Mouse (Mus musculus) frontal cortex, postnatal 36 days (tissue): Measurements from ENCODE around the gene Dgkg.

ENCODE experiments used
- DNase-seq, 2 experiments: peaks; one replicate each; pipeline ENCODE4 v3.0.0; 2022; ENCODE audit warnings: low spot score in 2 of 2

Dgkg gene

DNA sequence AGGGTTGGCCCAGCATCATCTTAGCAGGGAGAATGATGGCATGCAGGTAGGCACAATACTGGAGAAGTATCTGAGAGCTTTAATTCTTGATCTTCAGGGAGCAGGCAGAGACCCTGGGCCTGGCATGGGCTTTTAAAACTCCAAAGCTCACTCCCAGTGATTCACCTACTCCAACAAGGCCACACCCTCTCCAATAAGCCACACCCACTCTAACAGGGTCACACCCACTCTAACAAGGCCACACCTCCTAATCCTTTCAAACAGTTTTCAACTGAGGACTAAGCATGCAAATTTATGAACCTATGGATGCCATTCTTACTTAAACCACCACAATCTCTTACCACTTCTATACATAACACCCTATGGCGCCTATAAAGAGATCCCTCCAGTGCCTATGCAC lies 11.8 kb downstream of the Dgkg start:
- no peak for DNase-seq

DNA sequence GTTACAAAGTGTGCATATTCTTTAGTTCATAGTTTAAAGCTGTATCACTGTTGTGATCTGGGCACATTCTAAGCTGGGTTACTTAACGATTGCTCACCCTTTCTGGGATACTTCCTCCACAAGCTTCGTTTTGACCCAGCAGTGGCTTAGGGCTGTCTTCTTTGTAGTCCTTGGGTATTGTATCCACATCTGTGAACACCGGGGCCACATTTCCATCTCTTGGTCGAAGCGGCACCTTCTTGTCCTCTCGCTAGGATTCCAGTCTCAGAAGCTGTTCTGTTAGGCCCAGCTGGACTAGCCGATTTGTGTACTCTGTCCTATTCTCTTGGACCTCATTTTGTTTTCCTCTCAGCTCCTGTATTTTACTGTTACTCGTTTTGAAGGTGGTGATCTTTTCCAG lies 13.6 kb downstream of the Dgkg start:
- DNase-seq = no peak

DNA sequence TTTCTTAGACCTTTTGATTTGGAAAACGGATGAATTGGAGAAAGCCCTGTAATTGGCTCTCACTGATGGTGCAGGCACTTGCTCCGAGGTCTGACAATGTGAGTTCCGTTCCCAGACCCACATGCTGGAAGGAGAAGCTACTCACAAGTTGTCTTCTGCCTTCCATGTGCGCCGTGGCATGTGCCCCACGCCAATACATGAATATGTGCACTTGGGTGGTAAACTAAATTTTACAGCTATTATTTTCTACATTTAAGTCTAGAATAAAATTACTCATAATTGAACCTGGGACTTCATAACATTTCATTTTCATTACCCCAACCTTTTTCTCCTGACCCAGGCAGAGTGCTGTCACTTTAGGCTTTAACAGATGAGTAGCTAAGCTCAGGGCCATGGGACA lies 14.1 kb downstream of the Dgkg start:
- DNase-seq = no peak

DNA sequence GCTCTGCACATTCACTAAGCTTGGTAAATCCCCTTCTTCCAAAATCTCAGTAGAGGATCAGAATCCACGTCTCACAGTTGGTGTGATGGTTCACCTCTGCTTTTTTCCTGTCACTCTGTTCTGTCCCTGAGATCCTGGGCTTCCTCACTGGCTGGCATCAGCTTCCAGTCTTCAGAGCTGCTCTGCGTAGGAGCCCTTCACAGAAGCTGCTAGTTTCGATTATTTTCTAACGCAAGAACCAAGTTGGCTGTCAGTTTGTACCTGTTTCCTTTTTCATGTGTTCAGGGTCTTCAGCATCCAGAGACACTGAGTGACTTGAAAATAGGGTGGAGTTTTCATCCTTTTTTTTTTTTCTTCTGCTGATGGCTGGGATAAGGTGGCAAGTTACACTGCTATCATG lies 15.0 kb downstream of the Dgkg start:
- no peak for DNase-seq

DNA sequence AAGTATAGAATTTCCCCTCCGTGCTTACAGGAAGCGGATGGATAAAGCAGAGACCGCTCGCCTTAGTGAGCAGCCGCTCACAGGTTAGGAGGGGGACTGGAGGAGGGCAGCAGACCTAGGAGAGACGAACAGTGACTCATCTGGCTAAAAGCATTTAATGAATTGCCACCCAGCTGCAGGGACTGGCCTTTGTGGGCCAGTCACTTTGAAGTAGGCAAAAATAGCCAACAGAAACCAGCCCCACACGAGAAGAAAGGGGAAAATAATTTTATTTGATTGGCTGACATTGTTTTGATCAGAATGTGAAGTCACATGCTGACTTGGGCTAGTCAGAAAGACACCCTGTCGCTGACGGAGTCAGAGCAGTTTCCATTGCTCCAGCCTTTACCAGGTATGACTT lies 15.4 kb downstream of the Dgkg start:
- DNase-seq = no peak

DNA sequence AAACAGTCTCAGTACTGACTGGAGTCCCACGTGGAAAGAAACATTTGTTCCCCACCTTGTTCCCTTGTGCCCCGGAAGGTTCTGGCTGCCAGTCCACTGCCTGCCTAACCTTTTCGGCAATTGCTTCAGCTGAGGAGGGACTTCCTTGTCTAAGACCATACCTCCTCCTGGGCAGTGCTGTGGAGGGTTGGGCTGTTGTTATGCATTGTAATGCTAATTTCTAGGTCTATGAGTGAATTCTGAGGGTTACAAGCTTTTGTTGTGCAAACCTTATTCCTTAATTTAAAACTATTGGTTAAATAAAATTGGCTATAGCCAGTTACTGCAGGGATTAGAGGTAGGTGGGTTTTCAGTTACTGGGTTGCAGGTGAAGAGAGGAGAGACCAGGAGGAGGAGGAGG lies 19.7 kb downstream of the Dgkg start:
- no peak for DNase-seq

DNA sequence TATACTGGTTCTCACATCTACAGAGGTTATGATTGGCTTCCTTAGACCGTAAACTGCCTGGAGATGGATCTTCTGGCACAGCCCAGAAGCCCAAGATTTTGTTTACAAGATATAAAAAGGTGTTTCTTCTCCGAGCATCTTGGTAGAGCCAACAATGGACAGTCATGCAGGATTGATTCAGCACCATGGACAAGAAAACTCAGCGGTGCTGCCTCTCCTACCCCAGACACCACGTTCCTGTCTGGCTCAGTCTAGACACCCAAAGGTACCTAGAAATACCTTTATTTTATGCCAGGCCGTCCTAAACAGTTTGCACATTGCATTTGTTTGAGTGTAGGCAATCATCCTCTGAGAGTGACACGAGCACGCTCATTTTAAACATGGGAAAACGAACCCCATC lies 21.3 kb downstream of the Dgkg start:
- no peak for DNase-seq

DNA sequence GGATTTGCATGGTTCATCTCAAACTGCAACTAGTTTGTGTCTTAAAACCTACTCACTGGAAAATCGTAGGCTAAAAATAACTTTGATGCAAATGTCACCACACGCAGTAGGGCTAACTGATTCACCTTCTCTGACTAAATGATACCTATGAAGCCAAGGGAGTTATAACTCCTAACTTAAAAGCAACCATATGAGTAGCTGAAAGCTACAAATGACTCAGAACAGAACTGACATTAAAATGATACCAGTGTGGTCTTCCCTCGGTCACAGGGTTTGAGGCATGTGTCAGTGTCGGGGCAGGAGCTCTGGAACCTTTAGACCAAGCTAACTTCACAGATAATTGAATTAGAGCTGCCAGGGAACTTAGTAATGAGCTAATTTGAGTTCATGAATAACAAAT lies 24.0 kb downstream of the Dgkg start:
- DNase-seq = no peak

DNA sequence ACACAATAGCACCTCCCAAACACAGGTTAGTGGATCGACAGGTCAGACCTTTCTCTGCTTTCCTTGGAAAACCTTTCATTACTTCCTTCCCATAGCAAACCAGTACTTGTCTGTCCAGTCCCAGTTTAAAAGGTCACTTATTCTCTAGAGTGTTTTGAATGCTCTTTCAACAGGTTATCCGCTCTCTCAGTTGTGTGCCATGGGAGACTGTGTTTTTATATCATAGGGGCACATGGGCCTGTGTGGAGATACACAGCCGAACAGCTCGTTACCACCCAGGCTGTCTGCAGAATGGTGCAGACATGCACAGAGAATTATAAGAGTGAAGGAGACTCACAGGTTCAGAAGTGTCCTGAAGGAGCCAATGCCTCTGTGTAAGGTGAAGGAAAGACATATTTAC lies 26.7 kb downstream of the Dgkg start:
- DNase-seq = no peak

DNA sequence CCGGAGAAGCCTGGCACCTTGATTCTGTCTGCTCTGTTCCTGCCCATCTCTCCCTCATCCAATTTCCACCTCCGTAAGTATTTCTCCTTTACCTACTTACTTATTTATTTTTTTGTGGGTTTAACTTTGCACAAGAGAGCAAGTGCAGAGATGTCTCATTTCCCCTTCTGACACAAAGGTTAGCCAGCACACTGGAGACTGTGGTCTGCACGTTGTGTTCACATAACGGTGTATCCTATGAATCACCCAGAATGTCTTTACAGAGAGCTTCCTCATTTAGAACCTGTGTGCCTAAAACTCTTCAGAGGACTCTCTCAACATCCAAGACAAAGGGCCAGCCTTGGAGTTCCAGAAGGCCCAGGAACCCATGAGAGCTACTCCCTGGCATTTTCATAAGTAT lies 27.1 kb downstream of the Dgkg start:
- DNase-seq = no peak

DNA sequence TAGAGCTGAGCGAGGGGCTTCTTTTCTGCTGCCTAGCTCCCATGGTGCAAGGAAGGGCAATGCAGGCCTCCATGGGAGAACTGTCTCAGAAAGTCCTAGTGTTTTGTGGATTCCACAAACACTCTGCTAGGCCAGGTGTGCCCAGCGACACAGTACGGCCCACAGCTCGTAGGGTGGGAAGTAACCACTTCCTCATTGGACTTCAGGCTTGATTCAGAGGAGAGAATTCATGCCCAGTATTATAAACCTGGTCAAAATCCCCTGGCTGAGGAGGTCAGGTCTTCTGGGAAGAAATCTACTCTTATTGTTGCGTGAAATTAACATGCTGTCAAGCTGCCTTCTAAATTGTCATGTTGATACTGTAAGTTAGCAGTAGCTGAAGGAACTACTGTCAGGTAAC lies 31.0 kb downstream of the Dgkg start:
- no peak for DNase-seq

DNA sequence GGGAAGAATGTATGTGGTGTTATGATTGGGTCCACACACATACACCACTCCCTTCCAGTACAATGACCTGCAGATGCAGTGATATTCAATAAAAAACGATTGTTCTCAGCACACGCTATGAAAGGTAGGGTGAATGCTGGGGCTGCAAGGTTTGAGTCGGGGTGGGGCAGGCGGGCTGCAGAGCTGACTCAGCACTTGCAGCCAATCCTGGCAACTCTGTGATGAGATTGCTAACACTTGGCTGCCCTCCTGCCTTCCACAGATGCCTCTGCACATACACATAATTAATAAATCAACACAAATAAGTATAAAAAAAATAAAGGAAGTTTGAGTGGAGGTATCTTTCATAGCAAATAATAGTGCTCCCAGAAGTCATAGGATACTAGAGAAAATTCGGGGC lies 31.6 kb downstream of the Dgkg start:
- DNase-seq = no peak

DNA sequence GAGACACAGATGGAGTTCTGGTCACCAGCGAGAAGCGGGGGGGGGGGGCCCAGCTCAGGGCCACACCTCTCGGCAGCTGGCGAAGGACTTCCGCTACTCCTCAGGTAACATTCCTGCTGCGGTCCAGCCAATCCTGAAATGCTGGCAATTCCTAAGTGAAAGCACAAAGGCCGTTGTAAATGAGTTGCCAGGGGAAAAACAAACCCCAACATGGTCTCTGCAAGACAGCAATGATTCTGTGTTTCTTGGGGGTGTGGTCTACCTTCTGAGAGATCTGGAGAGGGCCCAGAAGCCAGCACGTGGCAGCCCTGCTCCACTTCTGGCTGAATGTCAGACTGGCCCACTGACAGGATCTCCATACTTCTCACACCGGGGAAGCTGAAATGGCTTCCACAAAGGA lies 34.7 kb downstream of the Dgkg start:
- DNase-seq = no peak

DNA sequence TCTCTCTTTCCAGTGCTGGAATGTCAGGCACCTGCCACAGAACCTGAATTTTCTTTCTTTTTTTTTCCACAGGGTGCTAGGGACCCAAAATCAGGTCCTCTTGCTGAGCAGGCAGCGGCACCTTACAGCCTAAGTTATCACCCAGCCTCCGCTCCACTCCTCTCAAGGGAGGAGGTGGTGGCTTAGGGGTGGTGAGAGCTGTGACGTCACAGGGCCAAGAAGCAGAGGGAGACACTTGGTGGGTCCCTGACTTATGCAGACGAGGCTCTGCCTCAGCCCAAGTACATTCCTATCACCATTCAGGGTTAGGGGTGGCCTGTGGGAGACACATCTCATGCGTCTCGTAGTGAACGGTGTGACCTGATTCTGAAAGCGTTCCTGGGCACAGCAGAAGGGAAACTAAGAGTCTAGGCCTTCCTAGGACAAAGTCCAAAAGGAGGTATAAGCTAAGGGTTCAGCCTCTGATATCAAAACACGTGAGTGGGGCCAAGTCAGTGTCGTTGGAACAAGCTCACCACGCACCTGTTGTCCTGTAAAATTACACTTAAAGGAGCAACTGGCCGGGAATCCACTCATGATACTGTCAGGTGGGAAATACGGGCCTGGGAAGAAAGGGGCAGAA lies 35.6 kb downstream of the Dgkg start:
- no peak for DNase-seq

DNA sequence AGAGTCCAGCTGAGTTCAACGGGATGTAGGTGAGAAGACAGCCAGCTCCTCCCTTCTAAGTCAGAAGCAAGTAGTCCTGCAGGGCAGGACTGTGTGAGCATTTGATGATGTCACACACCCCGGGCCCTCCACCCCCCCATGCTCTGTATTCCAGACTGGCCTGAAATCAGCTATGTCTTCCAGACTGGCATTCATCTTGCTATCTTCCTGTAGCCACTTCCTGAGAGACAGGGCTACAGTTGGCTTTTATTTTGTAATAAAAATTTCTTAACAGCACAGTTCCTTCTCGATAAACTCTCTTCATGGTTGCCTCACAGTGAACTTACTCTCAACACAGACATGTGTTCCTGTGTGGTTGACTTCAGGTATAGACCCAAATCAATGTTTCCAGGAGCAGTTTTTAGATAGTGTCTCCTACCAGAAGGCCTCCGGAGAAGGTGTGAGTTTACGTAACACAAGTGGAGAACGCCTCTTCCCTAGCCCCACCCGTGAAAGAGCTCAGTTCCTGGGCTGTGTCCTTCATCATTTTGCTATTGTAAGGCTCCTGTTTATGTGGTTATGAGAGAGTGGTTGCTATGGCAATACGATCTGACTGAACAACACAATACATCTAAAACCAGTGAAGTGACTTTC lies 38.5 kb downstream of the Dgkg start:
- DNase-seq = peak; percentile 28 to 38

DNA sequence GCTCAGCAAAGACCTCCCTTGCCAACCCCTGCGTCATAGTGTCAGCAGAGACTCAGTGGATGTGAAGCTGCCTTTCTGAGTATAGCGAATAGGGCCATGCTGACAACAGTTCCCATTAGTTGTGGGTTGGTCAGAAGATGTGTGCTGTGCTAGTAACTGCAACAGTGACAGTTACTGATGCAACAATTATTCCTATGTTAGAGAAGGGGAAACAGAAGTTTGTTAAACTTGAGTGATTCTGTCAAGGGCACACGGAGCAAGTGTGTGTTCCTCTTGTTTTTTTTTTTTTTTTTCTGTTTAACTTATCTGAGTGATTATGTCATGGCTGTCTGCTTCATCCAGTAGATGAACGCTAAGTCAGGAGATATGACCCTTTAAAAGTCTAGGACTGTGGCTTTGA lies 41.2 kb downstream of the Dgkg start:
- DNase-seq = no peak

DNA sequence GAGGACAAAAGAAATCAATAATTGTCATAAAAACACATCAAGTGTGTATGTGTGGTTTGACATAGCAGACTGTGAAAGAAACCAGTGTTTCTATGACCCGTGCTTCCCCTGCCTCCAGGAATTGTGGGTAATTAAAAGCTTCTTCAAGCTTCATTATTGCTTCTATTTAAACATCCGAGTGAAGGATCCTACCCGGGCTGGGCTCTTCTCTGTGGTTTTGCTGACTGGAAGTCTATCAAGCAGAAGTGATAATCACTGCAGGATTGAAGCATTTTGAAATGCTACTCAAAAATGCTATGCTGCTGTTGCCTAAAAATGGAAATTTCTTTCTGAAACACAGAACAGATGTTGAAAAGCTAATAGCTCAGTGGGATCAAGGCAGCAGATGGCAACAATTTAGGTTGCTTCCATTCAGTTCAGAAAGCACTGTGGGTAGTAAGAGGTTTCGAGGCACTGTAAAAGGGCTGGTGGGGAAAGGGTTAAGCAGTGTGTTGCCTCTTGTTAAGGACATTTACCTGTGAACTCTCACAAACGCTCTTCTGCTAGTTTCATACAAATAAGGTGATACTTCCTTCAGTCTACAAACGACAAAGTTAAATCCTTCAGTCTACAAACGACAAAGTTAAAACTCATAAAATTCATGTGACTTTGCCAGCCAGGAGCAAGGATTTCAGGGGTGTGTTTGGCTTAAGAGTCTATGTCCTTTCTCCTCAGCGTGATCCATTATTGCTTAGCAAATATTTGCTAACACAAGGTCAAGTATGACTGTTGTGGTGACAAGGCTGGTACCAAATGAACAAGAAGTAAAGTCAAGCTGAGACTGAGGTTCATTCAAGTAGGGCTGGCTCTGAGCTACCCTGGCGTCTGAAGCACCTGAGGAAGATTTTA lies 43.6 kb downstream of the Dgkg start:
- no peak for DNase-seq

DNA sequence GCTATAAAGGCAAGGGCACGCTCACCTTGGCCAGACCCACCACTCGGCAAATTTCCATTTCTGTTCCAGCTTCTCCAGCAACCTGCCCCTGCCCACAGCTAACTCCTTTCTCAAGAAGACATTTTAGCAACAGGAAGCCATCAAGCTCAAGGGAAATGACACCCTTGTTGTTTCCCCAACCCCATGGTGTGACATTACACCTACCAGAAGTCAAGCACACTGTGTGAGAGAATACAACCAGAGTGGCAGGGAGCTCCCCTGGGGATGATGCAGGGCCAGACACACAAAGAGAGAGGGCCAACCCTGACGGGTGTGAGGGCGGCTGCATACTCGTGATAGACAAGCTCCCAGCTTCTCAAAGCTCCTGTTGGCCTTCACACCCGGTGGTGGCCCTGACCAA lies 49.0 kb downstream of the Dgkg start:
- DNase-seq = no peak

DNA sequence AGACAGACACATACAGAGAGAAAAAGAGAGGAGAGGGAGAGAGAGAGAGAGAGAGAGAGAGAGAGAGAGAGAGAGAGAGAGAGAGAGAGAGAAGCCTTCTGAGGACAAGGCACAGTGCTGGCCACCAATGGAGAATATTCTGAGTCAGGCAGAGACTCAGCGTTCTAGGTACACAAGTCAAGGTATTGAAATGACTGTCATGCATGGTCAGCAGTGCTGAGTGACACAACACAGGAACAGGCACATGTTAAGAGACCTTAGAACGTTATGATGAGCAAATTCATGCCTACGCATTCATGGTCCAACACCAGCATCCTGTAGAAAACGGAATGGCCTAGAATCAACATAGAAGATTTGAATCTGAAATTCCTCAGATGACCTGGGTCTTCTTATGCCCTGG lies 50.0 kb downstream of the Dgkg start:
- no peak for DNase-seq

DNA sequence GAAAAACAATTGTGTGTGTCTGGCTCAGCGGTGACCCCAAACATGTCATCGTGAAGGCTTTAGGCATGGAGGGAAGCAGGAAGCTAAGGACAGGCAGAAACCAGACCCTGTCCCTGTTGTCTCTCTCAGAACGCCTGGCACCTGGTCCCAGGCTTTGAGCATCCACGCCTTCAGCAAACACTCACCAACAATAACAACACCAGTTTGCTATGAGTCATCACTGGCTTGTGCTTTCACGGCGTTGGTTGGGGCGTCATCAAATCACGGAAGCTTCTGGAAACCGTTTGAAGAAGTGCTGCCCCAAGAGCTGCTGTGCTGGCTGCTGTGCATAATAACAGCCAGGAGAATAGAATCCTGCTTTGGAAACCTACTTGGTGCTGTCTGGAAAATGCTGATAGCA lies 54.6 kb downstream of the Dgkg start:
- no peak for DNase-seq

DNA sequence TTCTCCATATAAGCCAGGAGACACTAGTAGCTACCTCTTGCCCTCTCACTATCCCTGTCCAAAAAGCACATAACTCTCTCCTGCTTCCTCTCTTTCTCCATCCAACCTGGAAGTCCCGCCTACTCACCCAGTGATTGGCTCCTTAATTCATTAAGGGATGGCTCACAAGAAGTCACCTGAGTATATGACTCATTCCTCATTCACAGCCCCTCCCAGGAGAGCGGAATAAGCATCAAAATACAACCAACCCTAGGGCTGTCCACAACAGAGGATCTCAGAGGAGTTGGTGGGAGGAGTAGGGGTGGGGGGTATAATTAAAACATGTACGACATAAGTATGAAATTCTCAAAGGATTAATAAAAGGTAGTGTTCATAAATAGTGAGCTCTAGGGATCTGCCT lies 55.3 kb downstream of the Dgkg start:
- DNase-seq = no peak

DNA sequence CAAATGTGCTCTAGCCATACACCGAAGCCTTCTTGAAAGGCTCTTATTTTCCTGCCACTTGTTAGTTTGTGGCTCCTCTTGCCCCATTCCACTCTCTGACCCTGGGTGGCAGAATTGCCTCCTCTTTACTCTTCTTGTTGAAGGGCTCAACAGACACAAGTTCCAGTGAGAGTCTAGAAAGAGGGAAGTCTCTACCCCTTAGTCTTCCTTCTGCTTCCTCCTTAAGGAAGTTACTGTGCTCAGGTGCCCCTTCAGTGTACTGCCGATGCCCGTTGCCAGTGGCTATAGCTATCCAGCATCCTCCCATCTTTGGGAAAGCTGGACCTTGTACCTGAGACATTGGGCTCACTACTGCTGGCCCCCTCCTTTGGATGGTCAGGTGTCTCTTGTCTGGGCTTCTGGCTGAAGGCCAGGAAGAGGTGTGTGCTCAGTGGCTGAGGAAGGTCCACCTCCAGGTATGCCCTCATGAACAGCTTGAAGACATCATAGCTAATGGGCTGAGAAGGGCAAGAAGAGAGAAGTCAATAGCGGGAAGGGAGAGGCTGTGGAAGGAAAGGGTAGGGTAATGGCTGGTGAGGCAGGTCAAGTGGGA lies 56.8 kb downstream of the Dgkg start:
- no peak for DNase-seq

DNA sequence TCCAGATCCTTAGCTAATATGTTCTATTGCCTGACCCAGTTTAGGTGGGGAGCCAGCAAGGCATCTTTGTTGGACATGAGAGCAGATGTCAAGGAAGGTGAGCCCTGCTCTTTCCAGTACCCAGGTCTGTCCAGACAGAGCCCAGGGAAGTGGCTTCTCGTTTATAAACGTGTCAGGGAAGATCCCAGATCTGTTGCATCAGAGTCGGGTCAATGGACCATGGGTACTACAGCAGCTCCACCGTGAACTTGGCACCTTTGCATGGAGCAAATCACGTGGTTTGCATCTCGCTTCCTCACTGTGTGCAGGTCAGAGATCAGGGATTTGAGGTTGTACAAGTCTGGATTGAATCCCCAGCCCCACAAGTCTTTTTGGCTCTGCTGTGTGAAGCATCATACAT lies 58.3 kb downstream of the Dgkg start:
- DNase-seq = no peak
